Mouse (Mus musculus) heart, adult 9 months (tissue): ENCODE data around the gene Chst3.
"Not testable (repeated sequence)": the region's sequence is repeated elsewhere in the genome, so short reads cannot be mapped to it uniquely, and the experiment has no call there.

Experiments used
- DNase-seq, 2 experiments: peaks; one replicate each; pipeline ENCODE4 v3.0.0; 2022; ENCODE audit warnings: low spot score in 2 of 2

The Chst3 gene

DNA sequence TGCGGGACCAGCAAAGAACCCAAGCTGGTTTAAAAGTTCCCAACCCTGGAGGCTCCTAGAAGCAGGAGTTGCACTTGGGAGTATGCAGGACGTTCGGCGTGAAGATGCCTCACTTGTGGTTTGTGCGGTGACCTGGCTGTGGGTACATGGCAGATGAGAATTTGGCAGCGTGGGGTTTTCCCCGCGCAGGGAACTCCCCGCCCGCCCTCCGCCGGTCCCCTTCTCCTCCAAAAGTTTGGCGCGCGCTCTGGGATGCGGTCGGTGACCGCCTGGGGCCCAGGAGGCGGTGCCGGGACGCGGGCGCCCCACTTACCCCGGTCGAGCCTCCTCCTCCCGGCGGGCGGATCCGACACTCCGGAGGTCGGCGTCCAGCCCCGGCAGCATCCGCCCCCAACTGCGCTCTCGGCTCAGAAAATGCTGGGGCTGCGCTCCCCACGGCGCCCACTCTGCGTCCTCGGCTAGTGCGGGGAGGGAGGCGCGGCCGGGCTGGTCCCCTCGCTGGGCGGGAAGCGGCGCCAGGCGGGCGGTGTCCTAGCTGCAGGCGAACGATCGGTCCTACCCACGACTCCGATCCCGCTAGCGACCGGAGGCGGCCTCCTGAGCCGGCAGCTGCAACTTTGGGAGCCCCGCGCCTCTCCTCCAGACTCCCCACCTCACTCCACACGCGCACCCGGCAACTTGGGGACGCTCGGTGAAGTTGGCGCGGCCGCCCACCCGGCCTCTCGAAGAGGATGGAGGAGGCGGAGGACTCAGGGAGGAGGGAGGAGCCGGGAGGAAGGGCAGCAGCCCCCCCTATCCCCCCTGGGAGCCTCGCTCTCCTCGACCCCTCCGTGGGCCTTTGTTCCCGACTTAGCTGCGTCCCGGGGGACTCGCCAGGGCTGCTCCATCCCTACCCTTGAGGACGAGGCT lies at the start of gene Chst3:
Gene Chst3, minus strand, starts transcription at position 670 of the 909 bp plus-strand sequence.
- peak in 1 of 2 experiments; percentile 42 for DNase-seq

DNA sequence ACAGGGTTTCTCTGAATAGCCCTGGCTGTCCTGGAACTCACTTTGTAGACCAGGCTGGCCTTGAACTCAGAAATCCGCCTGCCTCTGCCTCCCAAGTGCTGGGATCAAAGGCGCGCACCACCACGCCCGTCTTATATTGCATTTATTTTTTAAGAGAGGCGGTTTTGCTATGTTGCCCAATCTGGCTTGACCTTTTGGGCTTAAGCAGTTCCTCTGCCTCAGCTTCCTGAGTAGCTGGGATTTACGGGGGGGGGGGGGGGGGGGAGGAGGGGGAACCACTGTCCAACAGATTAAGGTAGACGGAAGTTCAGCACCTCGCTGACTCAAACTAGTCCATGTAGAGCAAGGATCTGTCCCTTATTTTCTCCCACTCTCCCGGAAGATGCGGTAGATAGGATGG lies 49.7 kb upstream of the Chst3 start:
- no peak for DNase-seq

DNA sequence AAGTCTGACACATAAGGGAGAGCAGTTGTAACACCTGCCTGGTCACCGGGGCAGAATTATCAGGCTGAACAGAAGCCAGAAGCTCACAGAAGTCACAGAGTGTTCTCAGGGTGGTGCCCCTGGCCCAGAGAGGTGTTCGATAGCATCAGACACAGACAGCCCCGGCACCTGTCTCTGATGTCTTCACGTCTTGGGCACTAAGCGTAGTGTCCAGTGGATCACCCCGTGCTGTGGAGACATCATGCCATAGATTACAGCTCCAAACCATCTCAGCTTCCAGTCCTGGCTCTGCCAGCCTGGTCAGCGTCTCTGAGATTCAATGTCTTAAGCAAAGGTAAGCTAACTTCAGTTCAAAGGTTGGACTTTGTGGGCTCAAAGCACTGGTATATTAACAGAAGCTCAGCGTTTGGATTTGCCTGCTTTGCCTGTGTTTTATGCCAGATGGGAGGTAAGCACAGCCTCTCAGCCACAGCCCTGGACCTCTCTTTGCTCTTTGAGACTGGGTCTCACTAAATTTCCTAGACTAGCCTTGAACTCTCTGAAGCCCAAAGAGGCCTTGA lies 47.9 kb upstream of the Chst3 start:
- no peak for DNase-seq

DNA sequence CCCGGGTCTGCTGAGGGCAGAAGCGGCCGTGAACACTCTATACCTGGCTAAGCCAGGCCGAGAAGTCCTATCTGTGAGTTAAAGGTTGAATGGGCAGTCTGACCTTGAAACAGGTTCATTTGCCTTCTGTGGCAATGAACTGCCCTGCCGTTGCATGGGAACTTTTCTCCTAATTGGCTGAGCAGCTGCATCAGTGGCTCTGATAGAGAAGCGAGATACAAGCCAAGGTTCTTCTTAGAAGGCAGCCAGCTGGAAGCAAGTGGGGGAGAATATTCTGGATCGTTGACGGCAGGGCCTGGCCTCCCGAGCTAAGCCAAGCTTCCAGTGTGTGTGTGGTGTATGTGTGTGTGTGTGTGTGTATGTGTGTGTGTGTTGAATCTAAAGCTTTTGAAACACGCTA lies 46.2 kb upstream of the Chst3 start:
- DNase-seq, result no peak

DNA sequence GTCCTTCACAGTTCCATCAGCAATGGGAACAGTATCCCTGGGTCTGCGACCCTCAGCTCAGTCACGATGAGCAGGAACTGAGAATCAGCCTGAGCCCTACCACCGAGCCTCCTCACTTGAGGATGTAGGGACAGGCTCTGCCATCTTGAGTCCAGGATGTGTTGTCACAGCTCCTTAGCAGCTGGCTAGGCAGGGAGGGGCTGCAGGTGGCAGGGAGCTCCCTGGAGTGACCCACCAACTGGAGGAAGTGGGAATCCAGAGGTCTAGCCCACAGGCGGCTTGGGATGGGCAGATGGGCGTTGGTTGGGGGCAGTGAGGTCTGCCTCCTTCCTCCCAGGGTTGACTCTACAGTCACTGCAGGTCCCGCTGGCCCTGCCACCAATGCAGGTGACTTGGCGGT lies 44.3 kb upstream of the Chst3 start:
- no peak for DNase-seq

DNA sequence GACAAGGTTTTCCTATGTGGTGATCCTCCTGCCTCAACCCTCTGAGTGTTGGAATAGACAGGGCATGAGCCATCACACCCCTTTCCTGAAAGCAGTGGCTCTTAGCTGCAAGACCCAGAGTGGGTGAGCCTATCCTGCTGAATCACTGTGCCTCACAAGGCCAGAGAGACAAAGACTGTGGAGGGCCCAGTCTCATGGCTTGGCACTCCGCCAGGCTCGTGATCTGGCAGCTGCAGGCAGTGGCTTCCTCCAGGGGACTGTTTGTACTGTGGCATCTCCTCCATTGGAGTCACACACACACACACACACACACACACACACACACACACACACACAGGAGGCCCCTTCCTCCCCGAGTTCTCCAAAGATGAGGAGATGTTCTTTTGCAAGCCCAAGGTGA lies 43.3 kb upstream of the Chst3 start:
- peak; percentile 87 to 90 for DNase-seq

DNA sequence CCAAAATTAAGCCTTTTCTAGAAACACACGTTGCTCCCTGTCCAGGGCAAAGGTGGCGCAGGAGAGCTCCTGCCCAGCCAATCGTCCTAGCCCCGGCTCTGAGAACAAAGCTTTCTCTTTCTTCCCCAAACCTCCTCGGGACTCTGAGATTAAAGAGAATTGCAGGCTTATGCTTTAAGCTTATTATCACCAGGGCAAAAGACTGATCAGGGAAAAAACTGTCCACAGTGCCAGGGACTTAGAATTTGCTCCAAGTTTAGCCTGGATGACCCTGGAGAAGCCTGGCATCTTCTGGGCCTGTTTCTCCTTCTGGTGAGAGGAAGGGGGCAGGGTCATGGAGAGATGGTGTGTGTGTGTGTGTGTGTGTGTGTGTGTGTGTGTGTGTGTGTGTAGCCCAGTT lies 42.5 kb upstream of the Chst3 start:
- no peak for DNase-seq

DNA sequence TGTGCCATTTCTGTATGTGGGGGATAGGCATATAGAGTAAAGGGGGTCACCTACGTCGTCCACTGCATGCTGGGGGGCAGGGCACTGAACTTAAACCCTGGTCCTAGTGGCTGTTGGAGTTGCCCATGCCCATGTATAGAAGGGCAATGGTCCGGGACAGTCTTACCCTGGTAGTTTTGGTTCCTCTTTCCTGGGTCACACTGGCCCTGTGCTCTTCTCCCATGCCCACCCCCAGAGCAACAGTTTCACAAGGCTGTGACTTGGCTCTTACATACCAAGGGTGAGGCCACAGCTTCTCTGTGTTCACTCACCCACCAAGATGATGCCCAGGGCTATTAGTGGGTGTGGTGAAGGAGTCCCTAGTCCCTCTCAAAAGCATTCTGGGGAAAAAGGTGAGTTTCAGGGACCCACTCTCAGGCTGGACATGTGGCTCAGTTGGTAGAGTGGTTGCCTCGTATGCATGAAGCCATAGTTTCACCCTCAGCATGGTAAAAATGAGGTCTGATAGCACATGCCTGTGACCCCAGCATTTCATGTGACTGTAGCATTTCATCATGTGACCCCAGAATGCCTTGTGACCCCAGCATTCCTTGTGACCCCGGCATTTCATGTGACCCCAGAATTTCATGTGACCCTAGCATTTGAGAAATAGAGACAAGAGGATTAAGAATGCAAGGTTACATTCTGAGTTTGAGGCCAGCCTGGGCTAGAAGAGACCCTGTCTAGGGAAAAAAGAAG lies 41.7 kb upstream of the Chst3 start:
- DNase-seq, result peak in 1 of 2 experiments; percentile 66

DNA sequence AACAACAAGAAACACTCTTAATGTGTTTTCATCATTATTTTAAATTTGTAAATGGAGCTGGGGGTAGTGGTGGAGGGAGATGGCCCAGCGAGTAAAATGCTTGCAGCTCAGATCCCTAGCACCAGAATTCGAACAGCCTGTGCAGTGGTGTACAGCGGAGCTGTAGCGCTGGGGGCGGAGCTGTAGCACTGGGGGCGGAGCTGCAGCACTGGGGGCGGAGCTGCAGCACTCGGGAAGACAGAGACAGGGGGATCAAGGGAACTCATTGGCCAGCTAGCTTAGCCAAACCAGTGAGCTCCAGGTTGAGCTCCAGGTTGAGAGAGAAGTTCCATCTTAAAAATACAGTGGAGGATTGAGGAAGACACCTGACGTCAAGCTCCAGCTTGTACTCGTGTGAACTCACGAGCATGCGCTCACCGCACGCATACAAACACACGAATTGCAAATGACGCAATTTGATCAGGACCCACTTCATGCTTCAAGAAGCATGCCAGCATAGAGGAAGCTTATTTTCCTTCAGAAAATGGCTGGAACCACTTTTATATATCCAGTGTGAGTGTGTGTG lies 38.3 kb upstream of the Chst3 start:
- no peak for DNase-seq

DNA sequence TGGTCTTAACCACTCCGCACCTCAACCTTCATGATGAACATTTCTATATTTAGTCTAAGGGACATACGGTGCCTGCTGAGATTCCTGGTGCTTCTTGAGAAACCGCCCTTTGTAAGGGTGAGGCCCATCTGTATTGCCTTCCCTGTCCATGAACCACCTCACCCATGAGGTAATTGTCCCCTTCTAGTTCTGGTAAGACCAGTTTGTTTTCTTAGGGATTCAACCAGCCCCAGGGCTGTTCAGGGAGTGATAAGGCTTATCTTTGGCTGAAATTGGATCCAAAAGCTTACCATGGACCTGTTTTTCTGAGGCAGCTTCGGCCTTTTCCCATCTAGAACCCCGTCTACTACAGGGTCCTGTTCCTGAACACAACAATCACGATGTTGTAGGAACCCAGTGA lies 37.0 kb upstream of the Chst3 start:
- DNase-seq, result no peak

DNA sequence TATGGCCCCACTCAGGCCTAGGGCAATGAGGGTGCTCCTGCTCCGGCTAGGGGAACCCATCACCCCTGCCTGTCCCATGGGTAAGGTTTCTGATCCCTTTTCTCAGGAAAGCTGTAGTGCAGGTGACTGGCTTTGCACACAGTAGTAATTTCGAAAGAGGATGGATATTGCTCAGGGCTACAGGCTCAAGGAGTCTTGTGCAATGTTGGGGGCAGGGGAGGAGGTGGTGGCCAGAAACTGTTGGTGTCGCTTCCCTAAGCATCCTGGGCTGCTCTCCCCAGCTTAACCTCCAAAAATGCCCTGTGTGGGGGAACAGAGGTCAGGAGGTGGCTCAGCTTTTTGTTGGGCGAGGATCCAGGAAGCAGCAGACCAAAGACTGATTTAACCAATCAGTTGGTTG lies 33.5 kb upstream of the Chst3 start:
- DNase-seq, result peak in 1 of 2 experiments; percentile 39

DNA sequence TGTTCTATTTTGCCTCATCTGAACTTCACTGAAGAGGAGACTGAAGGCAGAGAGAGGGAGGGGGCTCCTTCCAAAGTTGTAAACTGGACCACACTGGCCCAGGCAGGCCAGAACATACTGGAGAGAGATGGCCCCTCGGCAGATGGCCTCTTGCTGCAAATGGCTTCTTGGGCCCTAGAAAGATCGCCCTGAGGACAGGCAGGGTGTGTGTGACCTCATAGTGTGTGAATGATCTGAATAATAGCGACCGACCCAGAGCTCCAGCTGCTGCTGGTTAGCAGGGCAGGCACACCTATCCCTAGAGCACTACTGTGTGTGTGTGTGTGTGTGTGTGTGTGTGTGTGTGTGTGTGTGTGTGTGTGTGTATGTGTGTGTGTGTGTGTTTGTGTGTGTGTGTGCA lies 33.1 kb upstream of the Chst3 start:
- no peak for DNase-seq

DNA sequence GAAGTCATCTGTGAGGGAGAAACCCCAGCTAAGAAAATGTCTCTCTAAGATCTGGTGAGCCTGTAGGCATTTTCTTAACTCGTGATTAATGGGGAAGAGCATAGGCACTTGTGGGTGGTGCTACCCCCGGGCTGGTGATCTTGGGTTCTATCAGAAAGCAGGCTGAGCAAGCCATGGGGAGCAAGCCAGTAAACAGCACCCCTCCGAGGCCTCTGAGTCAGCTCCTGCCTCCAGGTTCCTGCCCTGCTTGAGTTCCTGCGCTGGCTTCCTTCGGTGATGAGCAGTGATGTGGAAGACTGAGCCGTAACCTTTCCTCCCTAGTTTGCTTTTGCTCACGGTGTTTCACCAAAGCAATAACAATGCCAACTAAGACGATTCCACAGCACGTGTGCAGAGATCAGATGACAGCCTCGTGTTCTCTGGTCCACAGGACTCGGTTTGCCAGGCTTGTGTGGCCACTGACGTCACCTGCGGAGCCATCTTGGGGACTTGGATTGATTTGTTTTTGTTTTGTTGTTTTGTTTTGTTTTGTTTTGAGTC lies 31.4 kb upstream of the Chst3 start:
- DNase-seq, result no peak

DNA sequence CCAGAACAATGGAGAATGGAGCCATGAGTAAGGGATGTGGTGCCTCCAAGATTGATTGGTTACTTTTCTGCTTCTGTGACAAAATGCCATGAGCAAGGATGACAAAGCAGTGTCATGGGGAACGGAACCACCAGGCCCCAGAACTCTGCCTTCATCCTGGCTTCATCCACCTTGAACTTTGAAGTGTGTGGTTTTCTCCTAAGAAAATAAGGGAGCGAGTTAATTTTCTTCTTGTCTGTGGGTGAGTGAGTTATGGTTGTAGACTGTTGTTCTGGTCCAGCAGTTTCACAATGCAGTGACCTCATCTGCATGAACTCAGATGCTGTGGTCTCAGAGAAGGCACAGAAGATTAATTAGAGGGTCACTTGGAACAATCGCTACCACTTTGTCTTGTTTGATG lies 29.3 kb upstream of the Chst3 start:
- DNase-seq, result not testable (repeated sequence)

DNA sequence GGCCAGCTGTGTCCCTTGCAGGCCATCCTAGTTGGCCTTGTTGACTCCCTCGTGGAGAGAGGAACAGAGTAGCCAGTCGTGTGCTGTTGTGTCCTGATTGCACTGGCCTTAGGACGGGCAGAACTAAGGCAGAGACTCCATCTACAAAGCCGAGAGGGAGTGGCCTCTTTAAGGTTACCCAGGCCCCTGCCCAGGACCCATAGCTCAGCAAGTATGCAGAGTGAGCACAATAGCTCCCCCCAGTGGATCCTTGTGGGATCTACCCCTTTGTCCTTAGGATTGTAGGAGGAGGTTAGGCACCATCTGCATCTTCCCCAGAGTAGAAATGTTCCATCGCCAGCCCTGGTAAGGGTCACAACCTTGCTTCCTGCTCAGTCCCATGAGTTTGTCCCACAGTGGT lies 27.5 kb upstream of the Chst3 start:
- peak in 1 of 2 experiments; percentile 37 for DNase-seq

DNA sequence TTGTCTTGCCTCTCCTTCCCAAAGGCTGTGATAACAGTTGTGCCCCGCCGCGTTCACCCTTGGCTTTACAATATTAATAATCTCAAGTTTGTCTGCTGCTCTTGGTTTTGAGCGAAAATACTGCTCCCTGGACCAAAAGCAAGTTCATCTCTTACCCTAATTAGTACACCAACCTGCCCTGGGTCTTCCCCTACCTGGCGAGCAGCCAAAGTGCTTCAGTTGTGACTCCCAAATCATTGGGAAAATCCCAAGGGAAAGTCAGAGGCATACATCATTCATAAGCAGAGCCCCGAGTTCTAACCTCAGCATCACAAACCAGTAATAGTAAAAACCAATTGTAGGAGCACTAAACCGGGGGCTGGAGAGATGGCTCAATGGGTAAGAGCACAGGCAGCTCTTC lies 26.6 kb upstream of the Chst3 start:
- DNase-seq, result no peak

DNA sequence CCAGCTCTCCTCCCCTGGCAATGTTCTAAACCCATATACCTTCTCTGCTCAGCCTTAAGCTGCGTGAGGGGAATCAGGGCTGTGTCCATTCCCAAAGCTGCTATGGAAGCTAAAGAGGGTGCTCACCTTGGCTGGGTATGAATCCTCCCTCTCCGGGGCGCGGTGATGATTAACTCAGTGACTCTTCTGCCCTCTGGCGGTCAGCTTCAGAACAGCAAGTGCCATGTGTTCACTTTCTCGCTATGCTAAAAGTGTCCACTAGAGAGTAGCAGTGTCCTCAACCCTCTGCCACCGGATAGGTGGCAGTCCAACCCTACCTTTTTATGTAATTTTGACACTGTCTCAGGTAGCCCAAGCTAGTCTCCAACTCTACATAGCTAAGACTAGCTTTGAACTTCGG lies 26.0 kb upstream of the Chst3 start:
- DNase-seq, result peak; percentile 72 to 89

DNA sequence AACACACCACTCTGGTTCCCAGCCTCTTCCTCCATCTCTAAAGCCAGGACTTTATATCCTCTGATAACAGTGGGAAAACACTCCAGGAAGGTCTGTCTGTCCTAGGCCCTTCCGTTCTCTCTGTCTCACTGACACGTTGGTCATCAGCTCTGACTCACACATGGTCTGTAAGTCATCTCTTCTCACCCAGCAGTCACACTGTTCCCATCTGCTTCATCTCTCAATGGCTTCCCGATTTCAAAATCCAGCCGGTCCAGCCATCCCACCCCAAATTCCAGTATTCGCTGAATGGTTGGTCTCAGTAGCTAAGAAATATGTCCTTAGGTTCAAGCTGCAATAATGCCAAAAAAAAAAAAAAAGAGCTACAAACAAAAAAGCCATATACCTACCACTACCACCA lies 24.9 kb upstream of the Chst3 start:
- no peak for DNase-seq

DNA sequence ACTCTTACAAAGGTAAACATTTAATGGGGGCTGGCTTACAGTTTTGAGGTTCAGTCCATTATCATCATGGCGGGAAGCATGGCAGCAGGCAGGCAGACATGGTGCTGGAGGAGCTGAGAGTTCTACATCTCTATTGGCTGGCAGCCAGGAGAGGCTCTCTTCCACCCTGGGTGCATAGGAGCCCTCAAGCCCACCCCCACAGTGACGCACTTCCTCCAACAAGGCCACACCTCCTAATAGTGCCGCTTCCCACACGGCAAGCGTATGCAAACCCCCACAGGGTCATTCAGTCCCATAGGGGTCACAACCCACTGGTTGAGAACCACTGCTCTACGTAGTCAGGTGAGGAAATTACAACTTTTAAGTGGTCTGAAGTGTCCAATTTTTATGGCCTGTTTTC lies 21.4 kb upstream of the Chst3 start:
- DNase-seq, result no peak

DNA sequence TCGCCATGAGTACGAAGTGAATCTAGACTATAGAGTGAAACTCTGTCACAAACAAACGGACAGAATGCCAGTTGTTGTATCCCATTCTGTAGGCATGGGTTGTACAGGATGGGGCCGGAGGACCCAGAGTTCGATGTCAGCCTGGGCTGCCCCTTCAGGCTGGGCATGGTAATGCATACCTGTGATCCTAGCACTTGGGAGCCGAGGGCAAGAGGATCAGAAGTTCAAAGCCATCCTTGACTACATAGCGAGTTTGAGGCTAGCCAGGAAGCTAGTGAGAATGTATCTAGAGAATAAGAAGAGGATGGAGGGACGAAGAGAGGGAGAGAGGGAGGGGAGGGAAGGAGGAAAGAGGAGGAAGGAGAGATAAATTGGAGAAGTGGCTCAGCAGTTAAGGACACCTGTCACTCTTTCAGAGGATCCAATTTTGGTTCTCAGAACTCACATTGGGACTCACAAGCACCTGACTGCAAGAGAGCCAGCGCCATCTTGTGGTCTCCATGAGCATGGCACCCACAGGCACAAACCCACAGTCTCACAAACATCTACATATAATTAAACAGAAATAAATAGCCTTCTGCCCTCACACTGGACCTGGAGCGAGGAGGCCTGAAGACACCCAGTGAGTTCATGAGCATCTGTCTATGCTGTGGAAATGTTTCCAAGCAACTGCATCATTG lies 18.6 kb upstream of the Chst3 start:
- DNase-seq, result peak in 1 of 2 experiments; percentile 43

DNA sequence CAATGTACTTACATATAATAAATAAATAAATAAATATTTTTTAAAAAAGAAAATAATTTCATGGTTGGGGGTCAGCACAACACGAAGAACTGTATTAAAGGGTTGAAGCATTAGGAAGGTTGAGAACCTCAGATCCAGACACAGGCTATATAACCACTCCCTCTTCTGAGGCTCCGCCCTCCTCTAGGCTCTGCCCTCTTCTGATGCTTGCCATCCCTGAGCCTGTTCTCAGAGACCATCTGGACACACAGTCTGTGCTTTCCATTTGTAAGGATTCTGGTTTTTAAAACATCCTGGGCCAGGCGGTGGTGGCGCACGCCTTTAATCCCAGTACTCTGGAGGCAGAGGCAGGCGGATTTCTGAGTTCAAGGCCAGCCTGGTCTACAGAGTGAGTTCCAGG lies 16.8 kb upstream of the Chst3 start:
- DNase-seq, result not testable (repeated sequence)

DNA sequence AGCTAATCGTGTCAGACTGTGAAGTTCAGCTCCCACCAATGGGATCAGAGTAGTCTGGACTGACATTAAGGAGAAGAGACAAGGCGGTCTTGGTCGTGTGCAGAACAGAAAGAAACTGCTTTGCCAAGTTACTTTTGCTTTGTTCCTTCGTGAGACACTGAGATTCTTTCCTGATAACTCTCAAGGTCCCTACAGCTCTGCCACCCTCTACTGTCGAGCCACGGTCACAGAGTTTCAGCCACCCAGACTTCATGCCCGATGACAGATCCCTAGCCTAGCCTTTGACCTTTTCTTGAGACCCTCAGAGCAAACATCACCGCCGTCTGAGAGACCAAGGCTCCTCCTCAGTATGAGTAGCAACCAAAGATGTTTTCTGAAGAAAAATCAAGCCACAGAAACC lies 14.9 kb upstream of the Chst3 start:
- no peak for DNase-seq
